Mouse (Mus musculus): Measurements from ENCODE around the gene Arl15.

DNA sequence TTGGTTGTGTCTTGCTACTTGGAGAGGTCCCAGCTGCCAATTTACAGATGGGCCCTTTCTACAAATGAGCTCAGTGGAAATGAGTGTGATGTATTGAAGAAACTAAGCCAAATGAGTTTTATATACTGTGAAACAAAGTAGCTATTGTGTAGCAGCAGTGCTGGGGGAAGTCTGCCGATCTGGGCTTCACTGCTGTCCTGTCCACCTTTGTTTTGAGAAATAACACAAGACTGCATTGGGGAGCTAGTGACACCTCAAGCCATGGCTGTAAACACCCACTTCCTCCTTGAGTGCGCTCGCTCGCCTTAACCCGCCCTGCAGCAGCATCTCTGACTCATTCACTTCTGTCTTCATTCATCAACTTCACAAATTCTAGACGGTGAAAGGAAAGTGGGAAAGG lies 189.3 kb downstream of the Arl15 start:
- TF ChIP-seq CTCF (IDR thresholded peaks at IDR 0.05; ENCODE audit: control insufficient read depth, insufficient read depth, low read length) (no peak), POLR2A (IDR thresholded peaks at IDR 0.05; ENCODE audit: borderline replicate concordance, control insufficient read depth, low read depth, low read length) (no peak)

Measured in bone marrow, adult 2 months (tissue).